Mouse (Mus musculus) retina, embryonic 14.5 days (tissue): ENCODE data around the gene Tigar.

Experiments
- DNase-seq: peaks from one replicate; pipeline ENCODE4 v3.0.0-alpha.2; 2015; ENCODE audit warnings: low spot score

Gene Tigar

DNA sequence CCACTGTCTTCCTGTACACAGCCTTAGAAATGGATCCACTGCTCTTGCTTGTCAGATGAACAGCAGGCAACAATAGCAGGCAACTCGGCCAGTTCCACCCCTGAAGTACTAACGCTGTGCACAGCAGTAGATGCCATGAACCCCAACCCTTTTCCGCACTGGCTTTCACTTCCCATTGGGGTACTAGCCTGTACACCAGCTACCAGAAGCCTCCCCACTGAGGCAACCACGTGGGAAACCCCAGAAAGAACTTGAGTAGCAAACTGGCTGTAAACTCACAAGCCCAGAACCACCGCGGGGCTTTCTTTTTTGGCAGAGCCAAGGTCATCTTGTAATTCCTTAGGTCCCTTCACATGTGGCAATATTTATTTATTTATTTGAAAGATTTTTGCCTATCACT, 27.5 kb downstream of the Tigar start:
- no peak for DNase-seq

DNA sequence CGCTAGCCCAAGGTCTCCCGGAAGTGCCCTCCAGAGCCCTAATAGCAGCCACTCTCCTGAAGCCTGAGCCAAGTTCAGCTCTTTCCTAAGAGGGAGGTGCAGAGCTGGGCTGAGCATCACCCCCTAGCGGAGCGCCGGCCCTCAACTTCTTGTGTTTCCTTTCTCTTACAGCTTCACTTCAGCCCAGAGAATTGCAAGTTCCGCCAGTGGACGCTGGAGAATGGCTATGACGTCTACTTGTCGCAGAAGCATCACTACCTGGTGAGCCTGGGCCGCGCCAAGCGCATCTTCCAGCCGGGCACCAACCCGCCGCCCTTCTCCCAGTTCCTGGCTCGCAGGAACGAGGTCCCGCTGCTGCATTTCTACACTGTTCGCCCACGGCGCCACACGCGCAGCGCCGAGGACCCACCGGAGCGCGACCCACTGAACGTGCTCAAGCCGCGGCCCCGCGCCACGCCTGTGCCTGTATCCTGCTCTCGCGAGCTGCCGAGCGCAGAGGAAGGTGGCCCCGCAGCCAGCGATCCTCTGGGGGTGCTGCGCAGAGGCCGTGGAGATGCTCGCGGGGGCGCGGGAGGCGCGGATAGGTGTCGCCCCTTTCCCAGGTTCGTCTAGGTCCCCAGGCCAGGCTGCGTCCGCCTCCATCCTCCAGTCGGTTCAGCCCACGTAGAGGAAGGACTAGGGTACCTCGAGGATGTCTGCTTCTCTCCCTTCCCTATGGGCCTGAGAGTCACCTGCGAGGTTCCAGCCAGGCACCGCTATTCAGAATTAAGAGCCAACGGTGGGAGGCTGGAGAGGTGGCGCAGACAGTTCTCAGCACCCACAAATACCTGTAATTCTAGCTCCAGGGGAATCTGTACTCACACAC, 29.3 kb downstream of the Tigar start:
- peak; percentile 82 for DNase-seq

DNA sequence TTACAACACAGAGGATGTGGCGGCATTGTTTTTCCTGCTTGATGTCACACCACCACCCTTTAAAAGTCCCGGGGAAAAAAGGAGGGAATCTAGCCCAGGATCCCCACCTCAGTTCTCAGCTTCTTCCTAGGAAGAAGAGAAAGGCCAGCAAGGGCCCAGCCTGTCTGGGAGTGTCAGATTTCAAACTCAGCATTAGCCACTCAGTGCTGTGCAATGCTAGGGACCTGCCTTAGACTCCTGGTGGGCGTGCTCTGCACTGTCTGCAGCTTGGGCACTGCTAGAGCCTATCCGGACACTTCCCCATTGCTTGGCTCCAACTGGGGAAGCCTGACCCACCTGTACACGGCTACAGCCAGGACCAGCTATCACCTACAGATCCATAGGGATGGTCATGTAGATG, 36.5 kb downstream of the Tigar start, which contains the start of gene Fgf23:
Fgf23 (plus strand) TSS at position 86 of the 400 bp plus-strand sequence.
- no peak for DNase-seq

DNA sequence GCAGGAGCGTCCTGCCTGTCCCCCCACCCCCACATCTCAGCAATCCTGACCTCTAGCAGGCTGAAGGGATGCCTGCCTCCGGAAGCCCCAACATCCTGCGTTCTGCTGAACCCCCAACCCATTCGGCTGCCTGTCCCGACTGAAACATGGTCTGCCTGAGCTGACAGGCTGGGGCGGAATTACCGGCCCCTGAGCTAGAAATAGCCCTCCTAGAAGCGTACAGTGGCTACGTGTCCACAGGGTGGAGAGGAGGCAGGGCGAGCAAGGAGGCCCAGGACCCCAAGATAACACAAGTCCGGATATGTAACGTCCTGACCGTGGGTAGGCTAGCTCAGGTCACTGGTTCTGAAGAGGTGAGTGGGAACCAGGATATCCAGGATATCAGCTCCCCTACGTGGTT, 44.5 kb downstream of the Tigar start:
- DNase-seq = no peak

DNA sequence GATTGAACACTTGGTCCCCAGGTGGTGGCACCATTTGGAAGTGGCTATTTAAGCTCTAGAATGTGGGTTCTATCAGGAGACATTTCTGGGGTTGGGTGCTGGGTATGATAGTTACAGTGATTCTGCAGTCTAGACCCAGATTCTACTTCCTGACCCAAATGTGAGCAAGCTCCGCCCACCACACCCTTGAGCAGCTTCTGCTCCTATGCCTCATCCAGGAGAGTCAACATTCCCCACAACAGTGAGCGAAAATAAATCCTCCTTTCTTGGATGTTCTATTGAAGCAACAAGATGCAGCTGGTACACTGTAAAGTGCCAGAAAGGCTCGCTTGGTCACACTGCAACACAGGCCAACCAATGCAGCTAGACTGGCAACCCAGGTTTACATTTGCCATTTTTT, 45.4 kb downstream of the Tigar start:
- no peak for DNase-seq

- DNase-seq = no peak
These were observed 49.4 kb downstream of the Tigar start for GRCm38 (mm10) chr6:127059975-127060374.

DNA sequence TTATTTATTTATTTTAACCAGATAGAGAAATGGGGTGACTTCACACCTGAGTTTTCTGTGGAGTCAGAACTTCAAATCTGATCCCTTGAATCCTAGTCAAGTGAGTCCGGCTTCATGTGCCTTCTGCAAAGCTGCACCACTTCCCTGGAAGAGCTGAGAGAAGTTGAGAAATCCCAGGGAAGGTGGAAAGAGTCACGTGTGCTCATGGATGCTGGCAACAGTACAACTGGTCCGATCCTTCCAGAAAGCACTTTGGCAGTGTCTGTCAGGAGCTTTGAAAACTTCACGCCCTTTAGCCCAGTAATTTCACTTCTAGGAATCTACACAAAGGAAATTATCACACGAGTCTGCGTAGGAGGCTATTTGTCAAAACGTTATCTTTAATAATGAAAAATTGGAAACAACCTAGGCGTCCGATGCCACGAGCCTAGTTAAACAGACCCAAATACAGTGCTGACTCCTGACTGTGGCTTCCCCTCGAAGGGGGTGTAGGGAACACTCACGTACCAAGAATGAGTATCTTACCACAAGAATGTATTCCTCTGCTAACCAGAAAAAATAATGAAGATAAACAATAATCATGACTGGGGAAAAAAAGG, 52.3 kb downstream of the Tigar start:
- DNase-seq = no peak

GRCm38 (mm10) chr6:127050847-127051246, 58.5 kb downstream of the Tigar start:
- no peak for DNase-seq

DNA sequence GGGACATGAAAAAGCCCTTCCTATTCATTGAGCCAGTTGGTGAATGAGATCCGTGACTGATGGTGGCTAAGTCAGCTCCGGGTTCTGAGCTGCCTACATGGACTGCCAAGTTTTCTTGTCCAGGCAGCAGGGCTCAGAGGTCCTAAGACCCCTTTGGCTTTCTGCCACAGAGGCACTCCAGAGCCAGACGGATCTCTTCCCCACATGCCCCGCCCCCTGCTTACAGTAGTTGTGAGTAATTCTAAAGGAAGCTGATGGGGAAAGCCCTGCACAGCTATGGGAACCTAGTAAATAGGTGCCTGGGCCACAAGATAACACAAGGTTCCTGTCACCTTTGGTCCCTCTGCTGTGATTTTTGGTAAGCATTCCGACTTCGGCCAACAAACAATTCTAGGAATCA, 64.4 kb downstream of the Tigar start:
- no peak for DNase-seq
